In the genomic region with DNA sequence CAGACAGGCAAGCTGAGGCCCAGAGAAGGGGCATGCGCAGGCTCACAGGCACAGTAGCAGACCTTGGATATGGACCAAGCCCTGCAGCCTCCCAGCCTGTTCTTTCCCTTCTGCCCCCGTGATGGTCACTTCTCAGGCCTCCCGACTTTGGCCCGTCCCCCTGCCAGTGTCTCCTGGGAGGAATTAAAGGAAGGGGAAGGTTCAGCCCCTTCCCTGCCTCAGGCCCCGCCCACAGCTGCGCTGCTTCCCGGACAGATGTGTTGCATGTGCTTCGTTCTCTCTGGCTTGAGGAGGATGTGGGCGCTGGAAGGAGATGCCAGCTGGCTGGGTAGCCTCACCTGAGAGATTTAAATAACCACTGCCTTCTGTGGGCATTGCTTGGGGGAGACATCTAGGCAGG, we compare ENCODE assay signal across 11 mouse cellular contexts. TPM values are rescaled to one million over a fixed set of nuclear protein-coding genes. Genes with fewer than 3 reads are reported as not detected.
DNase-seq lines count a peak whose midpoint lies in the region; ATAC-seq lines count a peak whose summit lies in the region.
"Had no signal": no experiment of that assay in that cellular context is flagged by ENCODE, and none has a peak within 500 bp of the region (broad histone marks: within the 10 kb centered on the region; RNA-seq: fewer than 3 reads in every experiment).

No protein-coding gene starts in this region.

- no peak overlapping the region for H3K9ac ChIP-seq in heart, embryonic 11.5 days (ENCODE audit: low read depth, low read length)
- H3K9ac ChIP-seq in midbrain, embryonic 13.5 days (replicated peaks), result no peak overlapping the region

- intact Hi-C loops in heart, postnatal 10 days (cut with DNase I), result no loop called here

- no peak overlapping the region for H3K27ac ChIP-seq in heart, embryonic 11.5 days (ENCODE audit: low read depth, low read length)
- H3K27ac ChIP-seq in midbrain, embryonic 10.5 days (replicated peaks), result no peak overlapping the region
- H3K27ac ChIP-seq in midbrain, embryonic 13.5 days, result no peak overlapping the region

- DNase-seq in heart, adult 11 months, result peak; percentile 96
- no peak for DNase-seq in midbrain, embryonic 10.5 days (ENCODE audit: low spot score)
- DNase-seq in heart, postnatal 10 days, result peak; percentile 54 to 56
- peak; percentile 17 for DNase-seq in thymus, postnatal 25 days
- DNase-seq in cerebellum, adult 9-10 months, result no peak
- DNase-seq in cerebellum, adult 8-10 months, result no peak
- DNase-seq: midbrain, embryonic 14.5 days had no signal

- peaks cover 19% of the 10 kb centered on the region for H3K4me1 ChIP-seq in heart, embryonic 11.5 days (ENCODE audit: control insufficient read depth, insufficient read depth, low read length)
- H3K4me1 ChIP-seq in midbrain, embryonic 10.5 days, result peaks cover 63% of the 10 kb centered on the region
- H3K4me1 ChIP-seq in midbrain, embryonic 13.5 days (replicated peaks), result peaks cover 39% of the 10 kb centered on the region

- no peaks in the 10 kb centered on the region for H3K36me3 ChIP-seq in heart, embryonic 11.5 days (ENCODE audit: control insufficient read depth, insufficient read depth, low read length)
- no peaks in the 10 kb centered on the region for H3K36me3 ChIP-seq in midbrain, embryonic 10.5 days
- no peaks in the 10 kb centered on the region for H3K36me3 ChIP-seq in midbrain, embryonic 13.5 days

- H3K4me3 ChIP-seq in heart, embryonic 11.5 days (ENCODE audit: low read depth, low read length), result no peak overlapping the region
- peak overlapping the region; percentile 3; the same call in 1 of the 2 replicates for H3K4me3 ChIP-seq in midbrain, embryonic 10.5 days
- no peak overlapping the region for H3K4me3 ChIP-seq in midbrain, embryonic 13.5 days (replicated peaks)

- WGBS in heart, embryonic 11.5 days (ENCODE audit: insufficient replicate concordance), result 11% methylated on average over 9 of the region's 9 CpGs
- WGBS in midbrain, embryonic 10.5 days, result 10% methylated on average over 9 of the region's 9 CpGs
- 15% methylated on average over 9 of the region's 9 CpGs for WGBS in midbrain, embryonic 13.5 days

- H3K4me2 ChIP-seq in heart, embryonic 11.5 days, result no peak overlapping the region
- no peak overlapping the region for H3K4me2 ChIP-seq in midbrain, embryonic 13.5 days (replicated peaks)
- H3K4me2 ChIP-seq: liver, embryonic 11.5 days had no signal

- H3K27me3 ChIP-seq in heart, embryonic 11.5 days (ENCODE audit: control insufficient read depth, insufficient read depth, low read length), result peaks cover 67% of the 10 kb centered on the region
- peaks cover 100% of the 10 kb centered on the region for H3K27me3 ChIP-seq in midbrain, embryonic 10.5 days (ENCODE audit: low read depth, poor library complexity, severe bottlenecking)
- H3K27me3 ChIP-seq in midbrain, embryonic 13.5 days, result peaks cover 94% of the 10 kb centered on the region

- H3K9me3 ChIP-seq in heart, embryonic 11.5 days (replicated peaks; ENCODE audit: control insufficient read depth, low read length), result no peaks in the 10 kb centered on the region
- H3K9me3 ChIP-seq in midbrain, embryonic 10.5 days (replicated peaks), result no peaks in the 10 kb centered on the region
- H3K9me3 ChIP-seq in midbrain, embryonic 13.5 days, result no peaks in the 10 kb centered on the region

- no peak for ATAC-seq in heart, embryonic 11.5 days (replicated peaks; ENCODE audit: insufficient number of reproducible peaks, low FRiP score, low TSS enrichment)
- no peak for ATAC-seq in midbrain, embryonic 13.5 days

RNA-seq across cellular contexts. Expression of a gene that starts 2.3 kb away (rescaled TPM):
- 33.4 and 33.5 TPM in 2 replicates for polyA plus RNA-seq in heart, embryonic 11.5 days (2014; fragmentation: Nextera tagmentation; extraction: Ambion mirVana)
- 15.5 and 24.2 TPM in 2 replicates for polyA plus RNA-seq in midbrain, embryonic 10.5 days (2016; fragmentation: Nextera tagmentation; extraction: Ambion mirVana)
- polyA plus RNA-seq in midbrain, embryonic 13.5 days (2015; fragmentation: Nextera tagmentation; extraction: Ambion mirVana), result 6.0 and 8.3 TPM in 2 replicates
- total RNA-seq in heart, postnatal 10 days (2021), result 10 to 100 TPM; 21.4 to 24.2 TPM

RNA-seq across cellular contexts. Expression of a gene that starts 8.9 kb away (rescaled TPM):
- 0.20 TPM in 1 of 2 replicates, not detected in the other for polyA plus RNA-seq in heart, embryonic 11.5 days (2014; fragmentation: Nextera tagmentation; extraction: Ambion mirVana)
- 0.05 TPM in 1 of 2 replicates, not detected in the other for polyA plus RNA-seq in midbrain, embryonic 10.5 days (2016; fragmentation: Nextera tagmentation; extraction: Ambion mirVana)
- polyA plus RNA-seq in midbrain, embryonic 13.5 days (2015; fragmentation: Nextera tagmentation; extraction: Ambion mirVana), result not detected in 2 replicates
- total RNA-seq in heart, postnatal 10 days (2021), result under 1 TPM; 0.27 to 0.31 TPM
- polyA plus RNA-seq: liver, embryonic 11.5 days; midbrain, embryonic 14.5 days; stomach, embryonic 14.5 days had no signal

RNA-seq across cellular contexts. Expression of a gene that starts 32.6 kb away (rescaled TPM):
- 50.6 and 60.1 TPM in 2 replicates for polyA plus RNA-seq in heart, embryonic 11.5 days (2014; fragmentation: Nextera tagmentation; extraction: Ambion mirVana)
- polyA plus RNA-seq in midbrain, embryonic 10.5 days (2016; fragmentation: Nextera tagmentation; extraction: Ambion mirVana), result 43.5 and 48.1 TPM in 2 replicates
- polyA plus RNA-seq in midbrain, embryonic 13.5 days (2015; fragmentation: Nextera tagmentation; extraction: Ambion mirVana), result 66.4 and 71.4 TPM in 2 replicates
- 100 to 1,000 TPM; 186 to 188 TPM for total RNA-seq in heart, postnatal 10 days (2021)

RNA-seq across cellular contexts. Expression of a gene that starts 58.6 kb away (rescaled TPM):
- 73.2 and 91.0 TPM in 2 replicates for polyA plus RNA-seq in heart, embryonic 11.5 days (2014; fragmentation: Nextera tagmentation; extraction: Ambion mirVana)
- 128 and 162 TPM in 2 replicates for polyA plus RNA-seq in midbrain, embryonic 10.5 days (2016; fragmentation: Nextera tagmentation; extraction: Ambion mirVana)
- polyA plus RNA-seq in midbrain, embryonic 13.5 days (2015; fragmentation: Nextera tagmentation; extraction: Ambion mirVana), result 233 and 269 TPM in 2 replicates
- total RNA-seq in heart, postnatal 10 days (2021), result 10 to 100 TPM; 79.6 to 81.4 TPM

Comparison
In these comparisons a context has a peak if more than half of its experiments do, and no peak if none do; other contexts are left out.
1. DNase-seq: peak in heart, adult 11 months (single experiment), heart, postnatal 10 days (2 of 2) and thymus, postnatal 25 days (single experiment); none in midbrain, embryonic 10.5 days (single experiment), cerebellum, adult 9-10 months (single experiment) and cerebellum, adult 8-10 months (single experiment).